Mouse (Mus musculus) spleen, adult 2 months (tissue): ENCODE measurements around the gene Nr2f1.

Source experiments
- CTCF ChIP-seq: fragments of 200-500 bp; IDR thresholded peaks from 2 replicates; pipeline ENCODE4 v1.5.1; 2011; ENCODE audit warnings: mild to moderate bottlenecking, inconsistent platforms; ENCODE audit not compliant: insufficient read depth, insufficient read length, insufficient replicate concordance; ENCODE audit errors: extremely low read depth
- POLR2A ChIP-seq: fragments of 200-500 bp; IDR thresholded peaks from 2 replicates; pipeline ENCODE4 v1.6.1; 2011; ENCODE audit warnings: low read depth, low read length, inconsistent platforms

GRCm38 (mm10) chr13:78178771-78179170 is 20.8 kb downstream of the Nr2f1 start:
- TF ChIP-seq POLR2A (no peak), CTCF (no peak)
